Mouse (Mus musculus) heart, postnatal 0 days (tissue): ENCODE results near the gene Tshr. TPM values are rescaled to one million over a fixed set of nuclear protein-coding genes. Genes with fewer than 3 reads are reported as not detected.
A peak's percentile ranks its signal among the peaks of the same experiment; 100 is the strongest.
"Not testable (repeated sequence)": the region's sequence is repeated elsewhere in the genome, so short reads cannot be mapped to it uniquely, and the experiment has no call there.

Experiments
- ATAC-seq: fragments of 200-750 bp; cut with Nextera tagmentation; 2 replicates; pipeline ENCODE4 v1.8.0; 2017; ENCODE audit warnings: low read depth, moderate number of reproducible peaks, moderate library complexity; ENCODE audit not compliant: insufficient read depth
- DNase-seq: peaks from one replicate; pipeline ENCODE4 v3.0.0-alpha.2; 2016; ENCODE audit warnings: low spot score
- H3K27ac ChIP-seq: fragments of 300-500 bp; sonication (generic); 2 replicates; pipeline ENCODE4 v1.5.1; 2014; ENCODE audit warnings: low read depth, mild to moderate bottlenecking
- H3K27me3 ChIP-seq: fragments of 300-500 bp; sonication (generic); 2 replicates; pipeline ENCODE4 v1.6.1; 2014; ENCODE audit warnings: low read length, mixed read lengths; ENCODE audit not compliant: control insufficient read depth, insufficient read depth
- H3K36me3 ChIP-seq: fragments of 300-500 bp; sonication (generic); replicated peaks from 2 replicates; pipeline ENCODE4 v1.6.1; 2014; ENCODE audit warnings: low read length, mixed read lengths; ENCODE audit not compliant: control insufficient read depth, insufficient read depth
- H3K4me1 ChIP-seq: fragments of 300-500 bp; sonication (generic); 2 replicates; pipeline ENCODE4 v1.6.1; 2014; ENCODE audit warnings: antibody characterized with exemption; ENCODE audit not compliant: control insufficient read depth, insufficient read depth
- H3K4me2 ChIP-seq: fragments of 300-500 bp; sonication (generic); 2 replicates; pipeline ENCODE4 v1.6.1; 2014; ENCODE audit warnings: low read depth, mild to moderate bottlenecking, low read length, moderate library complexity
- H3K4me3 ChIP-seq: fragments of 300-500 bp; sonication (generic); 2 replicates; pipeline ENCODE4 v1.5.1; 2014; ENCODE audit warnings: low read depth, low read length
- H3K9ac ChIP-seq: fragments of 300-500 bp; sonication (generic); replicated peaks from 2 replicates; pipeline ENCODE4 v1.6.1; 2014; ENCODE audit warnings: low read depth, low read length, mixed read lengths
- H3K9me3 ChIP-seq: fragments of 300-500 bp; sonication (generic); replicated peaks from 2 replicates; pipeline ENCODE4 v1.6.1; 2016; ENCODE audit warnings: low read length; ENCODE audit not compliant: control insufficient read depth
- CTCF ChIP-seq: IDR thresholded peaks from 2 replicates; pipeline ENCODE4 v1.5.1; 2016; ENCODE audit warnings: antibody characterized with exemption, control low read depth, low read depth
- EP300 ChIP-seq: IDR thresholded peaks from 2 replicates; pipeline ENCODE4 v1.6.1; 2016; ENCODE audit warnings: antibody characterized with exemption, low read depth
- WGBS: fragments of 180-500 bp; shearing (Covaris S2); extraction: QIAGEN DNeasy Blood & Tissue Kit; methylation state at CpG from one replicate; pipeline ENCODE4 v1.1.7; 2014; 5-methylcytosine and 5-hydroxymethylcytosine counted together
- polyA plus RNA-seq: library from polyadenylated mRNA; unstranded; fragments of >200 nt; fragmentation: Nextera tagmentation; extraction: Ambion mirVana; gene quantifications from 2 replicates; pipeline ENCODE4 v1.2.1, GENCODE M21; 2015
- total RNA-seq: library from RNA; depleted of rRNA; stranded (reverse); fragments of >200 nt; gene quantifications from 2 replicates; pipeline ENCODE4 v1.2.3, GENCODE M21; 2014; ENCODE audit warnings: low replicate concordance

Tshr gene
- total and polyA plus RNA-seq, 2 experiments from 2014 or later: 0.05 TPM; not detected in 1

GRCm38 (mm10) chr12:91540202-91540601, 155.8 kb downstream of the Tshr start:
- ATAC-seq: no peak
- no peak overlapping the region for H3K9ac ChIP-seq
- no peak for TF ChIP-seq CTCF
- TF ChIP-seq EP300: no peak
- DNase-seq: no peak
- H3K27me3 ChIP-seq: no peaks in the 10 kb centered on the region
- H3K27ac ChIP-seq: no peak overlapping the region
- H3K9me3 ChIP-seq: no peaks in the 10 kb centered on the region
- H3K4me3 ChIP-seq: no peak overlapping the region
- no peaks in the 10 kb centered on the region for H3K4me1 ChIP-seq
- no peaks in the 10 kb centered on the region for H3K36me3 ChIP-seq
- no peak overlapping the region for H3K4me2 ChIP-seq
- 76% methylated on average over 7 of the region's 7 CpGs for WGBS

DNA sequence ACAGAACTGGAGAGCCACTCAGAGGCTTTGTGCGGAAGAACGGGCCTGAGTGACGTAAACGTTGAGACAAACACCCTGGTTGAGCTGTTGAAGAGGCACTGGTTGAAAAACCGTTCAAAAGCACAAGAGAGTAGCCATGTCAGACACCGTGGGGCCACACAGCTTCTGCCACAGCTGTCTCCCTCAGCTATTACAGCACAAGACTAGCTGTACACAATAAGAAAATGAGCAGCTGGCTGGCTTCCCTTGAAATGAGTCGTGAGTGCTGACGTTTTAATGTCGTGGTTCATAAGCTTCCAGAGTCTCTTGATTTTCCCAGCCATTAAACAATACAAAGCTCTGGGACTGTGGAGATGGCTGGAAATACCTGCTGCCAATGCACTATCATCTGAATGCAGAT, 165.1 kb downstream of the Tshr start:
- H3K9ac ChIP-seq: no peak overlapping the region
- WGBS: 70% methylated on average over 9 of the region's 9 CpGs
- H3K27ac ChIP-seq: no peak overlapping the region
- H3K9me3 ChIP-seq: no peaks in the 10 kb centered on the region
- TF ChIP-seq EP300 (no peak), CTCF (no peak)
- no peaks in the 10 kb centered on the region for H3K27me3 ChIP-seq
- no peaks in the 10 kb centered on the region for H3K36me3 ChIP-seq
- ATAC-seq: no peak
- H3K4me1 ChIP-seq: peaks cover 4% of the 10 kb centered on the region; the same call in 1 of the 2 replicates
- H3K4me2 ChIP-seq: no peak overlapping the region
- H3K4me3 ChIP-seq: no peak overlapping the region
- DNase-seq: no peak

DNA sequence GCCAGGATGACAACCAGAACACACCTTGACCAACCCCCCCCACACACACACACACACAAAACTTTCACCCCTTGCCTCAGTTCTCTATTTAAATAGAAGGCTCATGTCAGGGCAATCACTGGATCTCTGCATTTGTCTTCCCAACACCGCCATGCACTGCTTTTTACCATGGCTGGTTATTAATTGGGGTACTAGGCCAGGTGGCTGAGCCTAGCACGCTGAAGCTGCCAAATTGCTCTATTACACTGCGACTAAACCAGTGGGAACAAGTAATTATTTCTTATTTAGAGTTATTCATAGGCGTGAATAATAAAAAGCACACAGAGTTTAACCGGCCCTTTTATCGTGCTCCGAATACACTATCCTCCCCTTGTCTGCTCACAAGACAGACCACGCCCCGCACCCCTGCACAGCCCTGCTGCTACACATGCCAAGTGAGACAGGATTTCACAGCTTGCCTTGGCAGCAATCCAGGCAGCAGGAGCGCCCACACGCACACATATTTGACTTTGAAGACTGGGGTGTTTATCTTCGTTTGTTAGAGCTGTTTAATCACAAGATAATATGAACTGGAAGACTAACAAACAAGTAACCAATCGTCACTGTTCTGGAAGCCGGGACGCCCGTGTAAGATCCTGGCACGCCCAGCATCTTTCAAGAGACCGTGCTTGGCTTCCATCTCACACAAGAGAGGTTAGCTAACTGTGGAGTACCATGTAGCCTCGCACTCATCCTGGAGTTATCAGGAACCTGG, 167.6 kb downstream of the Tshr start:
- H3K27me3 ChIP-seq: no peaks in the 10 kb centered on the region
- peak overlapping the region; percentile 54 for H3K4me2 ChIP-seq
- 15% methylated on average over 19 of the region's 19 CpGs for WGBS
- no peak overlapping the region for H3K27ac ChIP-seq
- H3K9ac ChIP-seq: no peak overlapping the region
- H3K36me3 ChIP-seq: 0 out of 2 replicates have a peak, but pooled peaks cover 2% of the 10 kb centered on the region
- no peaks in the 10 kb centered on the region for H3K9me3 ChIP-seq
- TF ChIP-seq CTCF: no peak
- TF ChIP-seq EP300: no peak
- peak overlapping the region; percentile 16; the same call in 1 of the 2 replicates for H3K4me3 ChIP-seq
- ATAC-seq (peak; percentile 87), DNase-seq (peak; percentile 67)
- H3K4me1 ChIP-seq: peaks cover 4% of the 10 kb centered on the region; the same call in 1 of the 2 replicates

DNA sequence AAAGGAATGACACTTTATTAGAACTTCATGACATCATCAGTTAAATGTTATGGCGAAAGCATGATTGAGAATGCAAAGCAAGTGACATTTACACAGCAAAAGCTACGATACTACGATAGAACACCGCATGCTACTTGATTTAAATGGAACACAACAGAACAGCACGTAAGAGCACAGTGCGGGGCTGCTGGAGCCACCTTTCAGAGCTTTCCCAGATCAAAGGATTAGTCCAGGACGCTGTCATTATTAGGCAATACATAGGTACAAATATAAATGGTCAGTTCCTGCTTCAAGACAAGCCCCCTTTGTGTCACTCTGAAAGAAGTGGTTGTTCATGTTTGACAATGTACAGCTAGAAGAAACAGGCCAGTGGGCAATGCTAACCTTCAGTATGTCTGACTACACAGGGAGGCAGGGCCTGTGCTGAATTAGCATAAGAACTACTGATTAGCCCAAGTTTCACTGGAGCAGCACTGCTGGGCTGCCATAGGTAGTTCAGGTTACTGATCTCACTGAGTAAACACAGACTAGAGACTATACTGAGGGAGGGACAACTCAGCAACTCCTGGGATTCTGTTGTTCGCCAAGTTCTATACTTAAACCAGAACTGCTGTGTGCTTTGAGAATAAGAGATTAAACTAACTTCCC, 173.1 kb downstream of the Tshr start:
- H3K9me3 ChIP-seq, H3K27me3 ChIP-seq, DNase-seq, H3K4me3 ChIP-seq, ATAC-seq, H3K9ac ChIP-seq, H3K4me2 ChIP-seq, H3K4me1 ChIP-seq, H3K27ac ChIP-seq: not testable (repeated sequence)
- peaks cover 13% of the 10 kb centered on the region for H3K36me3 ChIP-seq
- WGBS: 96% methylated on average over 8 of the region's 8 CpGs

- not testable (repeated sequence) for H3K4me2 ChIP-seq, H3K9me3 ChIP-seq, DNase-seq, H3K9ac ChIP-seq, ATAC-seq, H3K27ac ChIP-seq, H3K4me3 ChIP-seq, H3K27me3 ChIP-seq, H3K4me1 ChIP-seq
- H3K36me3 ChIP-seq: peaks cover 20% of the 10 kb centered on the region
- 89% methylated on average over 4 of the region's 4 CpGs for WGBS
Observed at GRCm38 (mm10) chr12:91558152-91558551, 173.8 kb downstream of the Tshr start.

GRCm38 (mm10) chr12:91567145-91567544, 182.8 kb downstream of the Tshr start:
- peaks cover 84% of the 10 kb centered on the region for H3K36me3 ChIP-seq

More at GRCm38 (mm10) chr12:91567145-91567544, 182.8 kb downstream of the Tshr start:
- WGBS: 94% methylated on average over 4 of the region's 4 CpGs
- Histone ChIP-seq H3K4me2 (no peak overlapping the region), H3K4me3 (no peak overlapping the region), H3K27ac (no peak overlapping the region), H3K4me1 (no peaks in the 10 kb centered on the region), H3K27me3 (no peaks in the 10 kb centered on the region), H3K9ac (no peak overlapping the region), H3K9me3 (no peaks in the 10 kb centered on the region)
- no peak for ATAC-seq
- TF ChIP-seq EP300 (no peak), CTCF (no peak)
- no peak for DNase-seq
